Mouse (Mus musculus) hindbrain, embryonic 16.5 days (tissue): ENCODE data around the gene Nxpe4. TPM values are rescaled to one million over a fixed set of nuclear protein-coding genes. Genes with fewer than 3 reads are reported as not detected.

Experiments used
- ATAC-seq: fragments of 200-750 bp; cut with Nextera tagmentation; 2 replicates; pipeline ENCODE4 v1.8.0; 2017; ENCODE audit warnings: moderate TSS enrichment, moderate library complexity
- H3K27ac ChIP-seq: fragments of 300-500 bp; sonication (generic); 2 replicates; pipeline ENCODE4 v1.5.1; 2014; ENCODE audit warnings: low read depth, mild to moderate bottlenecking, control low read depth, low read length, moderate library complexity
- H3K27me3 ChIP-seq: fragments of 300-500 bp; sonication (generic); replicated peaks from 2 replicates; pipeline ENCODE4 v1.6.1; 2014; ENCODE audit warnings: low read length; ENCODE audit not compliant: control insufficient read depth, insufficient read depth
- H3K36me3 ChIP-seq: fragments of 300-500 bp; sonication (generic); 2 replicates; pipeline ENCODE4 v1.6.1; 2014; ENCODE audit warnings: mild to moderate bottlenecking, low read length, moderate library complexity, mixed read lengths; ENCODE audit not compliant: control insufficient read depth, insufficient read depth
- H3K4me1 ChIP-seq: fragments of 300-500 bp; sonication (generic); 2 replicates; pipeline ENCODE4 v1.6.1; 2014; ENCODE audit warnings: low read depth, low read length; ENCODE audit not compliant: control insufficient read depth, insufficient read depth
- H3K4me2 ChIP-seq: fragments of 300-500 bp; sonication (generic); 2 replicates; pipeline ENCODE4 v1.6.1; 2014; ENCODE audit warnings: mild to moderate bottlenecking, low read length, control low read depth, moderate library complexity
- H3K4me3 ChIP-seq: fragments of 300-500 bp; sonication (generic); 2 replicates; pipeline ENCODE4 v1.5.1; 2014; ENCODE audit warnings: mild to moderate bottlenecking, low read length, control low read depth, moderate library complexity
- H3K9ac ChIP-seq: fragments of 300-500 bp; sonication (generic); 2 replicates; pipeline ENCODE4 v1.6.1; 2014; ENCODE audit warnings: low read depth, mild to moderate bottlenecking, control low read depth, low read length, moderate library complexity
- H3K9me3 ChIP-seq: fragments of 300-500 bp; sonication (generic); 2 replicates; pipeline ENCODE4 v1.6.1; 2014; ENCODE audit warnings: mild to moderate bottlenecking, low read length, moderate library complexity; ENCODE audit not compliant: control insufficient read depth
- WGBS: fragments of 180-500 bp; shearing (Covaris S2); extraction: QIAGEN DNeasy Blood & Tissue Kit; methylation state at CpG from one replicate; pipeline ENCODE4 v1.1.7; 2014; 5-methylcytosine and 5-hydroxymethylcytosine counted together
- polyA plus RNA-seq: library from polyadenylated mRNA; unstranded; fragments of >200 nt; fragmentation: Nextera tagmentation; extraction: Ambion mirVana; gene quantifications from 2 replicates; pipeline ENCODE4 v1.2.1, GENCODE M21; 2015

Gene Nxpe4
- polyA plus RNA-seq, 1 experiment from 2014 or later: 9.3 TPM

DNA sequence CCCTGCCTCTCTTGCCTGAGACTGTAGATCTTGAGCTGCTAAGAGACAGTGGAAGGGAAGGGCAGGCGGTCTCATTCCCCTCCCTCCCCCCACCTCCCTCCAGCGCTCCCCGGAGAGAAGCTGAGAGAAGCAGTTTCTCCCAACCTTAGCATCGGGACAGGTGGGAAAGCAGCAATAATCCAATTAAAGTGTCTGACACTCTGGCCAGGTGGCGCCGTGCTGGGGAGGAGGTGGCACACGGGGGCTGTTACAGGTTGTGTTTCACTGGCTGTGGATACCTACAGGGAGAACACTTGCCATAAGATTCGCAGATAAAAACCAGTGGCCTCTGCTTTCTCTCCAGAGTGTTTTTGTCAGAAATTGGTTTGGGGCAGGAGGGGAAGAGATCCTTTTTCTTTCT is 90.4 kb downstream of the Nxpe4 start:
- 11% methylated on average over 8 of the region's 8 CpGs for WGBS
- H3K9me3 ChIP-seq: no peaks in the 10 kb centered on the region
- peaks cover 8% of the 10 kb centered on the region; the same call in 1 of the 2 replicates for H3K4me1 ChIP-seq
- no peaks in the 10 kb centered on the region for H3K36me3 ChIP-seq
- no peak overlapping the region; the same call in 1 of the 2 replicates for H3K4me2 ChIP-seq
- no peak overlapping the region for H3K9ac ChIP-seq
- H3K27me3 ChIP-seq: no peaks in the 10 kb centered on the region
- ATAC-seq: no peak
- no peak overlapping the region for H3K27ac ChIP-seq
- no peak overlapping the region for H3K4me3 ChIP-seq

DNA sequence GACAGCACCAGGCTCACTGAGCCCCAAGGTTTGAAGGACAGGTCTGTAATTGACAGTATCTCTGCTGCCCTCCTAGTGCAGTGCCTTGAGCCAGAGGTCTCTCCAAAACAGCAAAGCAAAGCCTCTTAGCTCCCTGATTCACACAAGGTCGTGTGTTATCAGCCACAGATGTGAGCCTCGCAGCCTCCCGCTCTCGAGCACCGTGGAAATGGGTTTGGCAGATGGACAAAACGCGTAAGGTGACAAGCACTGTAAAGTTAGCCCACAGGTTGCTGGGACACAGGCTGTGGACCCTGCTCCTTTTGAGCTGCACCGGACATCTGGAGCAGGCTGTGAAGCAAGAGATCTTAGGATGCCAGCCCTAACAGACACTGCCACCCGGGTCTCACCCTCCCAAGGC is 95.2 kb downstream of the Nxpe4 start:
- peak overlapping the region; percentile 8; the same call in 1 of the 2 replicates for H3K9ac ChIP-seq
- H3K4me1 ChIP-seq: peaks cover 10% of the 10 kb centered on the region; the same call in 1 of the 2 replicates
- WGBS: 48% methylated on average over 9 of the region's 9 CpGs
- H3K9me3 ChIP-seq: no peaks in the 10 kb centered on the region
- peaks cover 3% of the 10 kb centered on the region; the same call in 1 of the 2 replicates for H3K27me3 ChIP-seq
- no peaks in the 10 kb centered on the region for H3K36me3 ChIP-seq
- ATAC-seq: no peak
- no peak overlapping the region for H3K4me3 ChIP-seq
- H3K4me2 ChIP-seq: no peak overlapping the region
- no peak overlapping the region for H3K27ac ChIP-seq

DNA sequence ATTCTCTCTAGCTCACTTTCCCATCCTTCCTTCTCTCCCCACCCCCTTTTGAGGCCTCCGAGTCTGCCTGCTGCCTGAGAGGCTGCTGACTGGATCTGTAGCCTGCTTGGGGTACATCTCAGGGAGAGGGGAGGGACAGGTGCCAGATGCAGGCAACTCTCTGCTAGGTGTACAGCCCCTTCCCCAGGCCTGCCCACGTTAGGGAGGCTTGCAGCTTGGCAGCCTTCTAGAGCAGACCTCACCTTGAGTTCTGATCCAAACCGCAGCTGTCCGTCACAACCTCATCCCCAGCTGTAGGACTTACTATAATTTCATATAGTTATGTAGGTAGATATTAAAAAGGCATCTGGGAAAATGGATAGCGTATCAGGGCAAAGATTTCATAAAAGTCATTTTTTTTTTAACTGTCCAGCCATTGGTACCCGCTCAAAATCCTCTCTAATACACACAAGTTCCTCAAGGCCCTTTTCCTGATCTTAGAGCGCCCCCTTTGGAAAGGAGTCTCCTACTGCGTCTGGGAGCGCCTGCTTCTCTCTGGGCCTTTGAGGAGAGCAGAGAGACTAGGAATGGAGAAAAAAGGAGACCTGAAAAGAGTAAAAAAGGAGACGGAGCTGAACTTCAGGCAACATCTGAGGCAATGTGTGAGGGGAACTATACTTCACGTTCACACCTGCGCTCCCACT is 96.1 kb downstream of the Nxpe4 start:
- no peak overlapping the region for H3K4me2 ChIP-seq
- H3K27me3 ChIP-seq: peaks cover 3% of the 10 kb centered on the region; the same call in 1 of the 2 replicates
- H3K4me1 ChIP-seq: peaks cover 5% of the 10 kb centered on the region; the same call in 1 of the 2 replicates
- 37% methylated on average over 12 of the region's 12 CpGs for WGBS
- no peak overlapping the region for H3K27ac ChIP-seq
- no peak overlapping the region for H3K4me3 ChIP-seq
- no peaks in the 10 kb centered on the region for H3K36me3 ChIP-seq
- ATAC-seq: peak; percentile 67; the same call in 1 of the 2 replicates
- H3K9me3 ChIP-seq: no peaks in the 10 kb centered on the region
- H3K9ac ChIP-seq: no peak overlapping the region

DNA sequence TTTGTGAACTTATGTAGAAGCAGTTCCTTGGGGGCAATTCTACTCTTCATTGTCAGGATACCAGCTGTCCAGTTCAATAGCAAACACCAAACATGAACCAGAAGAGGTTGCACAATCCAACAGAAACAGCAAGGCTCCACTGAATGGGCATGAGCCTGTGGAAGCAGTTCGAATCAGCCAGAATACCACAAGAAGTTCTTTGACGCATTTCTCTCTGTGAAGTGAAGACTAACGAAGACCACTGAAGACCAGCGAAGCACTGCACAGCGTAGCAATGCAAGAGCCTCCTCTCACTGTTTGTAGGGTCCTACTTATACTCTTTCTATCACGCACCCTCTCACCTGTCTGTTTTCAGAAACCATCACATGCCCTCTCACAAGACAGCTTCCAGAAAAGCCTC is 102.8 kb downstream of the Nxpe4 start:
- no peak overlapping the region for H3K9ac ChIP-seq
- H3K27me3 ChIP-seq: no peaks in the 10 kb centered on the region
- no peak for ATAC-seq
- no peaks in the 10 kb centered on the region for H3K9me3 ChIP-seq
- no peak overlapping the region for H3K4me2 ChIP-seq
- H3K36me3 ChIP-seq: no peaks in the 10 kb centered on the region
- peaks cover 3% of the 10 kb centered on the region; the same call in 1 of the 2 replicates for H3K4me1 ChIP-seq
- 82% methylated on average over 6 of the region's 6 CpGs for WGBS
- H3K4me3 ChIP-seq: no peak overlapping the region
- no peak overlapping the region for H3K27ac ChIP-seq

DNA sequence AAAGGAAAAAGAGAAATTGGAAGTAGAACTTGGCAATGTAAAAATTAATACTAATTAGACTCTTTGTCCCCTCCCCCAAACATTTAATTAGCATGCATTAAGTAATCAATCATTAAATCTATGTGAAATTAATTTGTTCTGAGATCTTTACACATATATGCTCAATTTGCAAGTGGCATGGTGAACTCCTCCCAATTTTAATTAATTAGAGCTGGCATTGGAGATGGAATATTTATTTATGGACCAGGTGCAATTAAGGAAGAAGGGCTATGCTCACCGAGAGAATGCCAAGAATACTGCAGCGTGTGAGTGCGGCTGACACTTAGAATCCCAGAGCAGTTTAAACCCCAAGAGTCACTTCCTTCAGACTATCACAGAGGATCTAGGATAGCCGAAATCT is 103.7 kb downstream of the Nxpe4 start:
- H3K4me1 ChIP-seq: peaks cover 3% of the 10 kb centered on the region; the same call in 1 of the 2 replicates
- no peaks in the 10 kb centered on the region for H3K36me3 ChIP-seq
- no peak overlapping the region for H3K27ac ChIP-seq
- H3K27me3 ChIP-seq: no peaks in the 10 kb centered on the region
- ATAC-seq: no peak
- no peak overlapping the region for H3K9ac ChIP-seq
- H3K4me2 ChIP-seq: no peak overlapping the region
- H3K4me3 ChIP-seq: no peak overlapping the region
- H3K9me3 ChIP-seq: no peaks in the 10 kb centered on the region
- 68% methylated on average over 4 of the region's 4 CpGs for WGBS

DNA sequence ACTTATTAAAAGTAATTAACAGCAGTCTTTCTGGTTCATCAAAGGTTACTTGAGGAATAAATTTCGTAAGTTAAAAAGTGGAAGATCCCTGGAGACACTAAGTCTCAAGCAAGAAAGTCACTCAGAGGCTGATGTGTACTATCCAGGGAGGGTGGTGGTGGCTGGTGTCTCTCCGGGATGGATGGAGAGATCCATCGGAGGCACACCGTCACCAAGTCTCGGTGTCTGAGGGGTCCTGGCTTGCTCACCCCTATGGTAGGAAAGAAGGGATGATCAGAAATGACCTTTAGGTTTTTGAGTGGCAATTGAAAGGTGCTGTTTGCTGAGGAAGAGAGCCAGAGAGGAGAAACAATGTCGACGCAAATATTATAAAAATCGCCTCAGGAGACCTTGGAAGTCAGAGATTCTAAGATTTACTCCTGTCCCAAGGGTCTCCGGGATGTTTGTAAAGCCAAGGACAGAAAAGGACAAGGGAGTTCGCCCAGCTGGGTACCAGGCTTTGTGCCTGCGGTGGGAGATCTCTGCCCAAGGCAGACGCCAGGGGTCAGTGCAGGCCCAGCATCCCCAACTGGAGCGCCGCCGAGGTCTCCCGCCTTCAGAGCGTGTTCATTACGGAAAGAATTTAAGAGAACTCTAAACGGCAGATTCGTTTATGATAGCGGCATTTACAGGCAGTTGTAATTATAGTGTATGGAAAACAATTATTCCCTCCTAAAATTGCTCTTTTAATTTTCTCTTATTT is 104.6 kb downstream of the Nxpe4 start:
- H3K4me2 ChIP-seq: peak overlapping the region; percentile 94
- H3K27ac ChIP-seq: no peak overlapping the region
- H3K9me3 ChIP-seq: no peaks in the 10 kb centered on the region
- no peaks in the 10 kb centered on the region for H3K27me3 ChIP-seq
- peak; percentile 94 for ATAC-seq
- peaks cover 3% of the 10 kb centered on the region; the same call in 1 of the 2 replicates for H3K4me1 ChIP-seq
- peak overlapping the region; percentile 47 for H3K4me3 ChIP-seq
- H3K9ac ChIP-seq: peak overlapping the region; percentile 56
- no peaks in the 10 kb centered on the region for H3K36me3 ChIP-seq
- WGBS: 11% methylated on average over 21 of the region's 21 CpGs

DNA sequence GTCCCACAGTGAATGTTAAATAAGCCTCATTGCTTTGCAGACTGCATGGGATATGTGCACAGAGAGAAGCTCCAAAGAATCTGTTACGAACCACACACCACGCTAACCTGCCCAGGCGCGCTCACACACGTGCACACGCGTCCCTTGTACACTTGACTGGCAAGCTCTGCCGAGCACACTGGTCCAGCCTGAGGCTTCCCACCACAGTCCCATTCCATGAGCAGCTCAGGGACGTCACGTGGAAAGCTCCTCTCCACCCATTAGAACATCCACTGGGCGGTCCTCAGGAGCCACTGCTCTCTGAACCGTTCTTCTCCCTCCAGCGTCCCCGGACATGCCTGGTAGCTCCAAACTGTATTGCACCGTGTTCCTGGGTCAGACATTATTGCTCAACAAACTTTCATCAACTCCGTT is 105.2 kb downstream of the Nxpe4 start:
- Histone ChIP-seq H3K4me1 (peaks cover 3% of the 10 kb centered on the region; the same call in 1 of the 2 replicates), H3K4me2 (peak overlapping the region; percentile 94), H3K9ac (peak overlapping the region; percentile 56), H3K36me3 (no peaks in the 10 kb centered on the region), H3K27me3 (no peaks in the 10 kb centered on the region), H3K27ac (peak overlapping the region; percentile 51; the same call in 1 of the 2 replicates), H3K4me3 (peak overlapping the region; percentile 47), H3K9me3 (no peaks in the 10 kb centered on the region)
- WGBS: under 1% methylated on average over 16 of the region's 16 CpGs
- peak; percentile 91 for ATAC-seq

DNA sequence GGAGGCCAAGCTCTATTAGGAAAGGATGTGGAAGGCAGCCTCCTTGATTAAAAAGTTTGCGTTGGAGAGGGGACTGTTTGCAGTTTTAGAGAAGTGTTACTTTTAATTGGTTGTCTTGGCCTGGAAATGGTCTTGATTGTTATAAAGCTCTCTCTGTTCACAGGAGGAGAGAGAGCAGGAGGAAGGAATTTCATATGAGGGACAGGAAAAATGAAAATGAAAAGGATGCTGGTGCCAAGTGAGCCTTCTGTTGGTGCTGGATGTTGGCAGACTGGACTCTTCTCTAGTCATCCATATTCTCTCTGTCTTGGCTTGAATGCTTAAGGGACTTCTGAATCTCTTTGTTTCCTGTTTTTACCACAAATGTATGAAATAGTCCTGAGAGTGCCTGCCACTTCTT is 106.1 kb downstream of the Nxpe4 start:
- H3K27me3 ChIP-seq: no peaks in the 10 kb centered on the region
- H3K4me2 ChIP-seq: no peak overlapping the region
- H3K36me3 ChIP-seq: no peaks in the 10 kb centered on the region
- 67% methylated on average over 1 of the region's 1 CpGs for whole genome bisulfite sequencing
- ATAC-seq: no peak
- no peak overlapping the region for H3K27ac ChIP-seq
- no peak overlapping the region for H3K4me3 ChIP-seq
- H3K4me1 ChIP-seq: peaks cover 3% of the 10 kb centered on the region; the same call in 1 of the 2 replicates
- no peak overlapping the region for H3K9ac ChIP-seq
- no peaks in the 10 kb centered on the region for H3K9me3 ChIP-seq

DNA sequence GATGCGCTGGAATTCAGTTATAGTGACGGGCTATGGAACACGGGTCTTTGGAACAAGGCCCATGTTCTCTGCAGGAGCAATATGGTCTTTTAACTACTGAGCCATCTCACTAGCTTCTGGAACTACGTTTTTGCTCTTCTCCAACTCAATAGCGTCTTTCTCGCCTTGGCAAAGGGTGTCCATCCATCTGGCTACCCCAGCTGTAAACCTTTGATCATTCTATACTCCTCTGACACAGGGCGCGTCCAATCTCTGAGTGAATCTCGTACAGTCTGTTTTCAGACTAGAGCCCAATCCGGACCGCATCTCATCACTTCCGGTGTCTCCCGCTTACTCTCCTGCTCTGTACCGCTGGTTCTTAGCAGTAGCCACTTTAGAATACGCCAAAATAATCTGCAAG is 115.0 kb downstream of the Nxpe4 start:
- Histone ChIP-seq H3K4me1 (no peaks in the 10 kb centered on the region), H3K4me3 (no peak overlapping the region), H3K9me3 (no peaks in the 10 kb centered on the region), H3K27ac (no peak overlapping the region), H3K4me2 (no peak overlapping the region), H3K36me3 (no peaks in the 10 kb centered on the region), H3K9ac (no peak overlapping the region), H3K27me3 (no peaks in the 10 kb centered on the region)
- ATAC-seq: no peak
- WGBS: 92% methylated on average over 15 of the region's 15 CpGs
